Mouse (Mus musculus) bone marrow macrophage, adult 2 months (primary cell): Measurements from ENCODE around the gene Cpsf7.

ENCODE experiments used
- CTCF ChIP-seq: IDR thresholded peaks from 2 replicates; pipeline ENCODE4 v1.5.1; 2012; ENCODE audit warnings: low read depth, mild to moderate bottlenecking, low read length, moderate library complexity
- POLR2A ChIP-seq: IDR thresholded peaks from 2 replicates; pipeline ENCODE4 v1.6.1; 2012; ENCODE audit warnings: mild to moderate bottlenecking, low read depth, low read length, borderline replicate concordance

DNA sequence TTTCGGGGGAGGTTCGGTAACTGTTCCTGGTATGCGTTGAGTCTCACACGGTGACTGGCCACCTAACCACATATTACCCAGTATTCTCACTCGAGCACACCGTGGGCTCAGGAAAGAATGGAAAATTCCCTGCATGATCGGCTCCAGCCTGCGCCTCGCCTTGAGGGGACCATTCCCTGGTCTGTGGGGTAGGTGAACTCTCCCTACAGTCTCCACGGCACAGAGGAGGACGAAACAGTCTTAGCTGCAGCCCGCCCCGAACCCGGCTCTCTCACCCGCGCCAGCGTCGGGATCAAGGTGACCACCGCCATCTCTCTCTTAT, 321 bp upstream of the Cpsf7 start:
- no peak for TF ChIP-seq POLR2A
- TF ChIP-seq CTCF, result no peak
